Mouse (Mus musculus) layer of hippocampus, adult 9-11 months (tissue): Measurements from ENCODE around the gene H1f0.

Experiments
- DNase-seq: peaks from one replicate; pipeline ENCODE4 v3.0.0; 2022

The H1f0 gene

GRCm38 (mm10) chr15:79040501-79041416, 12.5 kb downstream of the H1f0 start:
- DNase-seq = no peak

GRCm38 (mm10) chr15:79041585-79041984, 13.3 kb downstream of the H1f0 start, which contains the start of gene Galr3:
Gene Galr3 (plus strand): TSS chr15:79041885.
- DNase-seq = no peak

GRCm38 (mm10) chr15:79042721-79043491, 14.7 kb downstream of the H1f0 start:
- peak; percentile 44 for DNase-seq

GRCm38 (mm10) chr15:79044837-79045236, 16.6 kb downstream of the H1f0 start:
- no peak for DNase-seq

- no peak for DNase-seq
These were observed 19.9 kb downstream of the H1f0 start for GRCm38 (mm10) chr15:79048186-79048585.

GRCm38 (mm10) chr15:79050160-79050845, 22.1 kb downstream of the H1f0 start:
- no peak for DNase-seq

GRCm38 (mm10) chr15:79050964-79051363, 22.7 kb downstream of the H1f0 start:
- DNase-seq = no peak

- no peak for DNase-seq
These were observed 23.5 kb downstream of the H1f0 start for GRCm38 (mm10) chr15:79051461-79052360.

- DNase-seq = no peak
These were observed 24.1 kb downstream of the H1f0 start for GRCm38 (mm10) chr15:79052366-79052765.

GRCm38 (mm10) chr15:79056601-79057000, 28.4 kb downstream of the H1f0 start:
- DNase-seq = no peak

- no peak for DNase-seq
These were observed 29.6 kb downstream of the H1f0 start for GRCm38 (mm10) chr15:79057850-79058249.

- DNase-seq = no peak
These were observed 32.8 kb downstream of the H1f0 start for GRCm38 (mm10) chr15:79060887-79061565.

GRCm38 (mm10) chr15:79062376-79063159, 34.3 kb downstream of the H1f0 start, which contains the start of gene Ankrd54:
Gene Ankrd54 (minus strand): TSS chr15:79062893.
- DNase-seq = peak; percentile 100

GRCm38 (mm10) chr15:79063160-79063740, 35.0 kb downstream of the H1f0 start:
- no peak for DNase-seq

- no peak for DNase-seq
These were observed 37.0 kb downstream of the H1f0 start for GRCm38 (mm10) chr15:79065086-79065770.

- DNase-seq = no peak
These were observed 38.0 kb downstream of the H1f0 start for GRCm38 (mm10) chr15:79066276-79066675.

GRCm38 (mm10) chr15:79067631-79068030, 39.4 kb downstream of the H1f0 start:
- no peak for DNase-seq

GRCm38 (mm10) chr15:79068416-79068815, 40.2 kb downstream of the H1f0 start:
- DNase-seq = no peak
